Mouse (Mus musculus) heart, adult 11 months (tissue): ENCODE measurements around the gene Enthd1.

Experiments used
- DNase-seq: peaks from one replicate; pipeline ENCODE4 v3.0.0; 2022

Enthd1 gene

GRCm38 (mm10) chr15:80572811-80573520 lies 8.0 kb upstream of the Enthd1 start:
- peak; percentile 90 for DNase-seq

GRCm38 (mm10) chr15:80572291-80572690 lies 7.3 kb upstream of the Enthd1 start, which contains the start of gene Grap2:
Gene Grap2, plus strand, starts transcription at chr15:80572594.
- peak; percentile 95 for DNase-seq

GRCm38 (mm10) chr15:80571611-80572010 lies 6.7 kb upstream of the Enthd1 start:
- DNase-seq, result peak; percentile 28

- DNase-seq, result peak; percentile 68
Measured at GRCm38 (mm10) chr15:80570226-80570625, 5.3 kb upstream of the Enthd1 start.

GRCm38 (mm10) chr15:80569205-80569604 lies 4.2 kb upstream of the Enthd1 start:
- no peak for DNase-seq

- peak; percentile 21 for DNase-seq
Measured at GRCm38 (mm10) chr15:80567731-80568130, 2.8 kb upstream of the Enthd1 start.

GRCm38 (mm10) chr15:80567139-80567538 lies 2.2 kb upstream of the Enthd1 start:
- DNase-seq, result no peak

- peak; percentile 23 for DNase-seq
Measured at GRCm38 (mm10) chr15:80566696-80567095, 1.7 kb upstream of the Enthd1 start.

GRCm38 (mm10) chr15:80563634-80564208 lies 1.2 kb downstream of the Enthd1 start:
- peak; percentile 23 for DNase-seq

- DNase-seq, result peak; percentile 74
Measured at GRCm38 (mm10) chr15:80562446-80562845, 2.5 kb downstream of the Enthd1 start.

GRCm38 (mm10) chr15:80560646-80561580 lies 4.0 kb downstream of the Enthd1 start:
- DNase-seq, result peak; percentile 35

- DNase-seq, result peak; percentile 71
Measured at GRCm38 (mm10) chr15:80559978-80560377, 5.0 kb downstream of the Enthd1 start.

GRCm38 (mm10) chr15:80559534-80559933 lies 5.4 kb downstream of the Enthd1 start:
- peak; percentile 63 for DNase-seq

- DNase-seq, result peak; percentile 40
Measured at GRCm38 (mm10) chr15:80557745-80558144, 7.2 kb downstream of the Enthd1 start.

- peak; percentile 58 for DNase-seq
Measured at GRCm38 (mm10) chr15:80556021-80556420, 8.9 kb downstream of the Enthd1 start.

GRCm38 (mm10) chr15:80554860-80555822 lies 9.8 kb downstream of the Enthd1 start:
- peak; percentile 39 for DNase-seq

- peak; percentile 24 for DNase-seq
Measured at GRCm38 (mm10) chr15:80545430-80545829, 19.5 kb downstream of the Enthd1 start.

- no peak for DNase-seq
Measured at GRCm38 (mm10) chr15:80544115-80544514, 20.8 kb downstream of the Enthd1 start.

- peak; percentile 71 for DNase-seq
Measured at GRCm38 (mm10) chr15:80538671-80539340, 26.1 kb downstream of the Enthd1 start.

- DNase-seq, result no peak
Measured at GRCm38 (mm10) chr15:80538075-80538474, 26.9 kb downstream of the Enthd1 start.

- peak; percentile 70 for DNase-seq
Measured at GRCm38 (mm10) chr15:80536051-80536450, 28.9 kb downstream of the Enthd1 start.
